Mouse (Mus musculus): ENCODE results near the gene Taf4. TPM values are rescaled to one million over a fixed set of nuclear protein-coding genes. Genes with fewer than 3 reads are reported as not detected.

Gene Taf4
- total and polyA plus RNA-seq, 3 experiments, result 6.3 to 21.8 TPM; not detected in 1

DNA sequence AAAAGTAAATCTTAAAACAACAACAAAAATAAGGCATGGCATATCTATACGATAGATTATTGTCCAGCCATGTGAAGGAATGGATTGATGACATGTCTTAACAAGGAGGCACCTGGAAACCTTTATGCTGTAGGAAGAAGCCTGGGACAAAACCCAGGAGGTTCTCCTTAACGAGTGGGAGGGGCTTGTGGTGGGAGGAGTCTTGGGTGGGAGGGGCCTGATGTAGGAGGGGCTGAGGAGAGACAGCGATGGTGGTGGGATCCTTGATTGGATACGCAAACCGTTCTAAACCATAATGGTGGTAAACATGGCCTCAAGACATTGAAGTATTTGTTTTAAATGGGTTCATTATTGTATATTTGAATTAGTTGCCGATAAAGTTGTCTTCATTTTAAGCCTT is 34.9 kb upstream of the Taf4 start:
- Histone ChIP-seq H3K4me3 (ENCODE audit: control insufficient read depth in 1 of 2, insufficient read depth in 1 of 2, low read depth in 2 of 2, low read length in 2 of 2) (no peak overlapping the region), H3K9ac (ENCODE audit: control insufficient read depth, low read depth, low read length, poor library complexity, severe bottlenecking) (no peak overlapping the region), H3K27ac (ENCODE audit: control insufficient read depth, low read depth, low read length) (no peak overlapping the region), H3K36me3 (ENCODE audit: control insufficient read depth in 1 of 2, insufficient read depth in 2 of 2, low read length in 2 of 2) (no peaks in the 10 kb centered on the region), H3K4me1 (ENCODE audit: control insufficient read depth in 1 of 2, insufficient read depth in 2 of 2, low read length in 2 of 2) (no peaks in the 10 kb centered on the region), H3K27me3 (ENCODE audit: control insufficient read depth in 1 of 2, insufficient read depth in 2 of 2, low read length in 2 of 2) (peaks cover 2 to 9% of the 10 kb centered on the region in 2 experiments; a peak in 3 of 4 replicates), H3K79me2 (ENCODE audit: control insufficient read depth, insufficient read depth, low read length, poor library complexity) (no peaks in the 10 kb centered on the region), H3K9me3 (replicated peaks; ENCODE audit: insufficient read depth, low read length) (no peaks in the 10 kb centered on the region)
- no peak for DNase-seq (ENCODE audit: low read depth, low spot score)
- no peak for TF ChIP-seq POLR2AphosphoS2 (IDR thresholded peaks at IDR 0.05; ENCODE audit: low read length)
- TF ChIP-seq NELFE (IDR thresholded peaks at IDR 0.05; ENCODE audit: low read depth, low read length), result no peak
- TF ChIP-seq MYC (IDR thresholded peaks at IDR 0.05; ENCODE audit: low read depth, low read length), result no peak
- no peak for TF ChIP-seq SIN3A (IDR thresholded peaks at IDR 0.05; ENCODE audit: low read length)
- no peak for TF ChIP-seq JUND (IDR thresholded peaks at IDR 0.05; ENCODE audit: low read depth, low read length)
- no peak for TF ChIP-seq MAX (IDR thresholded peaks at IDR 0.05; ENCODE audit: low read length)
- no peak for TF ChIP-seq MEF2A (IDR thresholded peaks at IDR 0.05; ENCODE audit: extremely low read depth, insufficient replicate concordance, low read depth, low read length, poor library complexity, severe bottlenecking)
- TF ChIP-seq HCFC1 (IDR thresholded peaks at IDR 0.05; ENCODE audit: low read depth, low read length), result no peak
- TF ChIP-seq MXI1 (IDR thresholded peaks at IDR 0.05; ENCODE audit: low read depth, low read length), result no peak
- no peak for TF ChIP-seq GABPA (IDR thresholded peaks at IDR 0.05; ENCODE audit: low read depth, low read length)
- TF ChIP-seq USF2 (IDR thresholded peaks at IDR 0.05; ENCODE audit: borderline replicate concordance in 1 of 2, insufficient read depth in 1 of 2, low read depth in 1 of 2, low read length in 2 of 2), result no peak
- no peak for TF ChIP-seq USF1 (IDR thresholded peaks at IDR 0.05; ENCODE audit: low read depth, low read length)
- no peak for TF ChIP-seq SMC3 (IDR thresholded peaks at IDR 0.05; ENCODE audit: low read depth, low read length)
- no peak for TF ChIP-seq ETS1 (IDR thresholded peaks at IDR 0.05; ENCODE audit: low read depth, low read length)
- no peak for TF ChIP-seq TCF12 (IDR thresholded peaks at IDR 0.05; ENCODE audit: low read depth, low read length)
- no peak for TF ChIP-seq NRF1 (IDR thresholded peaks at IDR 0.05; ENCODE audit: insufficient read depth, low read depth, low read length, poor library complexity, severe bottlenecking)
- TF ChIP-seq ZNF384 (IDR thresholded peaks at IDR 0.05; ENCODE audit: low read depth, low read length), result no peak
- no peak for TF ChIP-seq CHD1 (IDR thresholded peaks at IDR 0.05; ENCODE audit: low read depth, low read length)

DNA sequence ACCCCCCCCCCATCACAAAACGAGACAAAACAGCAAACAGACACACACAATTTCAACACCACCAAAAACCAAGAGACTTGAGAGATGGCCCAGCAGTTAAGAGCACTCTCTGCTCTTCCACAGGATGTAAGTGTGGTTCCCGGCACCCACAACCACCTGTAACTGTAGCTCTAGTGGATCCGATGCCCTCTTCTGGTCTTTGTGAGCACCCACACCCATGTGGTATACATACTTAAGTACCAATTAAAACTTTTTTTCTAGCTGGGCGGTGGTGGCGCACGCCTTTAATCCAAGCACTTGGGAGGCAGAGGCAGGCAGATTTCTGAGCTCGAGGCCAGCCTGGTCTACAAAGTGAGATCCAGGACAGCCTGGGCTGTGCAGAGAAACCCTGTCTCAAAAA is 34.2 kb upstream of the Taf4 start:
- Histone ChIP-seq H3K4me3 (ENCODE audit: control insufficient read depth in 1 of 2, insufficient read depth in 1 of 2, low read depth in 2 of 2, low read length in 2 of 2) (no peak overlapping the region), H3K9ac (ENCODE audit: control insufficient read depth, low read depth, low read length, poor library complexity, severe bottlenecking) (no peak overlapping the region), H3K79me2 (ENCODE audit: control insufficient read depth, insufficient read depth, low read length, poor library complexity) (no peaks in the 10 kb centered on the region), H3K36me3 (ENCODE audit: control insufficient read depth in 1 of 2, insufficient read depth in 2 of 2, low read length in 2 of 2) (no peaks in the 10 kb centered on the region), H3K9me3 (replicated peaks; ENCODE audit: insufficient read depth, low read length) (no peaks in the 10 kb centered on the region), H3K4me1 (ENCODE audit: control insufficient read depth in 1 of 2, insufficient read depth in 2 of 2, low read length in 2 of 2) (no peaks in the 10 kb centered on the region), H3K27ac (ENCODE audit: control insufficient read depth, low read depth, low read length) (no peak overlapping the region), H3K27me3 (ENCODE audit: control insufficient read depth in 1 of 2, insufficient read depth in 2 of 2, low read length in 2 of 2) (peaks cover 0 to 6% of the 10 kb centered on the region in 2 experiments; a peak in 2 of 4 replicates)
- no peak for DNase-seq (ENCODE audit: low read depth, low spot score)
- TF ChIP-seq ZC3H11A (IDR thresholded peaks at IDR 0.05; ENCODE audit: low read depth, low read length), result no peak
- TF ChIP-seq NRF1 (IDR thresholded peaks at IDR 0.05; ENCODE audit: insufficient read depth, low read depth, low read length, poor library complexity, severe bottlenecking), result no peak
- TF ChIP-seq E2F4 (IDR thresholded peaks at IDR 0.05; ENCODE audit: borderline replicate concordance, low read depth, low read length), result no peak
- TF ChIP-seq CTCF (IDR thresholded peaks at IDR 0.05 in 2 of 3, conservative IDR thresholded peaks at IDR 0.05 in 1 of 3; ENCODE audit: control insufficient read depth in 1 of 3, insufficient read depth in 1 of 3, low read depth in 2 of 3, low read length in 3 of 3, poor library complexity in 1 of 3, severe bottlenecking in 1 of 3), result no peak; a peak in 1 of 6 replicates
- TF ChIP-seq JUND (IDR thresholded peaks at IDR 0.05; ENCODE audit: low read depth, low read length), result no peak
- TF ChIP-seq SMC3 (IDR thresholded peaks at IDR 0.05; ENCODE audit: low read depth, low read length), result no peak
- no peak for TF ChIP-seq GATA1 (IDR thresholded peaks at IDR 0.05; ENCODE audit: low read depth, low read length)
- TF ChIP-seq GABPA (IDR thresholded peaks at IDR 0.05; ENCODE audit: low read depth, low read length), result no peak
- no peak for TF ChIP-seq KAT2A (conservative IDR thresholded peaks at IDR 0.05; ENCODE audit: low read depth, low read length)
- no peak for TF ChIP-seq TCF12 (IDR thresholded peaks at IDR 0.05; ENCODE audit: low read depth, low read length)
- no peak for TF ChIP-seq TAL1 (IDR thresholded peaks at IDR 0.05; ENCODE audit: low read length)
- no peak for TF ChIP-seq POLR2AphosphoS2 (IDR thresholded peaks at IDR 0.05; ENCODE audit: low read length)
- no peak for TF ChIP-seq POLR2AphosphoS5 (IDR thresholded peaks at IDR 0.05; ENCODE audit: borderline replicate concordance, low read depth, low read length)
- TF ChIP-seq NELFE (IDR thresholded peaks at IDR 0.05; ENCODE audit: low read depth, low read length), result no peak
- no peak for TF ChIP-seq ETS1 (IDR thresholded peaks at IDR 0.05; ENCODE audit: low read depth, low read length)
